Mouse (Mus musculus): ENCODE data around the gene Rnf212b. TPM values are rescaled to one million over a fixed set of nuclear protein-coding genes. Genes with fewer than 3 reads are reported as not detected.
A peak's percentile ranks its signal among the peaks of the same experiment; 100 is the strongest.
"Not testable (repeated sequence)": the region's sequence is repeated elsewhere in the genome, so short reads cannot be mapped to it uniquely, and the experiment has no call there.

Gene Rnf212b
- not detected for total RNA-seq (2021)
- long read RNA-seq, experiment 1, result 0 reads
- long read RNA-seq, experiment 2, result 0 reads

- DNase-seq, result no peak
Observed at GRCm38 (mm10) chr14:54813991-54814390, at the start of gene Rnf212b. Gene Rnf212b (plus strand): TSS chr14:54814141.

- DNase-seq, result not testable (repeated sequence)
Observed at GRCm38 (mm10) chr14:54766937-54767336, 47.0 kb upstream of the Rnf212b start.

- no peak for DNase-seq
Observed at GRCm38 (mm10) chr14:54768314-54769067, 45.5 kb upstream of the Rnf212b start.

GRCm38 (mm10) chr14:54769068-54769425 lies 44.9 kb upstream of the Rnf212b start:
- DNase-seq, result no peak

GRCm38 (mm10) chr14:54770373-54770772 lies 43.6 kb upstream of the Rnf212b start:
- no peak for DNase-seq

- no peak for DNase-seq
Observed at GRCm38 (mm10) chr14:54772333-54772856, 41.5 kb upstream of the Rnf212b start.

GRCm38 (mm10) chr14:54775534-54776041 lies 38.4 kb upstream of the Rnf212b start:
- no peak for DNase-seq

GRCm38 (mm10) chr14:54776768-54777167 lies 37.2 kb upstream of the Rnf212b start:
- DNase-seq, result no peak

GRCm38 (mm10) chr14:54777893-54778292 lies 36.0 kb upstream of the Rnf212b start:
- DNase-seq, result no peak

GRCm38 (mm10) chr14:54780084-54780483 lies 33.9 kb upstream of the Rnf212b start:
- no peak for DNase-seq

GRCm38 (mm10) chr14:54780836-54781609 lies 32.9 kb upstream of the Rnf212b start:
- peak; percentile 23 for DNase-seq

GRCm38 (mm10) chr14:54781610-54782365 lies 32.2 kb upstream of the Rnf212b start, which contains the start of gene Slc7a8:
Gene Slc7a8 (minus strand): TSS chr14:54781946.
- DNase-seq, result peak; percentile 46

GRCm38 (mm10) chr14:54782971-54783370 lies 31.0 kb upstream of the Rnf212b start:
- no peak for DNase-seq

- DNase-seq, result peak; percentile 75
Observed at GRCm38 (mm10) chr14:54785898-54786297, 28.0 kb upstream of the Rnf212b start.

GRCm38 (mm10) chr14:54786489-54786888 lies 27.5 kb upstream of the Rnf212b start:
- DNase-seq, result peak; percentile 34

GRCm38 (mm10) chr14:54787226-54787625 lies 26.7 kb upstream of the Rnf212b start:
- DNase-seq, result no peak

- no peak for DNase-seq
Observed at GRCm38 (mm10) chr14:54788231-54788630, 25.7 kb upstream of the Rnf212b start.

GRCm38 (mm10) chr14:54792166-54792565 lies 21.8 kb upstream of the Rnf212b start:
- DNase-seq, result no peak

- DNase-seq, result no peak
Observed at GRCm38 (mm10) chr14:54793351-54793750, 20.6 kb upstream of the Rnf212b start.

- no peak for DNase-seq
Observed at GRCm38 (mm10) chr14:54793894-54794830, 19.8 kb upstream of the Rnf212b start.

GRCm38 (mm10) chr14:54795901-54796300 lies 18.0 kb upstream of the Rnf212b start:
- no peak for DNase-seq
